Mouse (Mus musculus) kidney, embryonic 15.5 days (tissue): ENCODE measurements around the gene Gm42372. TPM values are rescaled to one million over a fixed set of nuclear protein-coding genes. Genes with fewer than 3 reads are reported as not detected.

ENCODE experiments used
- ATAC-seq: fragments of 200-750 bp; cut with Nextera tagmentation; replicated peaks from 2 replicates; pipeline ENCODE4 v1.8.0; 2017; ENCODE audit warnings: moderate TSS enrichment; ENCODE audit not compliant: low FRiP score
- H3K27ac ChIP-seq: fragments of 300-500 bp; sonication (generic); 2 replicates; pipeline ENCODE4 v1.5.1; 2015; ENCODE audit warnings: mild to moderate bottlenecking, inconsistent platforms
- H3K27me3 ChIP-seq: fragments of 300-500 bp; sonication (generic); 2 replicates; pipeline ENCODE4 v1.6.1; 2015; ENCODE audit warnings: inconsistent platforms
- H3K36me3 ChIP-seq: fragments of 300-500 bp; sonication (generic); 2 replicates; pipeline ENCODE4 v1.6.1; 2015; ENCODE audit warnings: inconsistent platforms
- H3K4me1 ChIP-seq: fragments of 300-500 bp; sonication (generic); 2 replicates; pipeline ENCODE4 v1.6.1; 2015; ENCODE audit warnings: inconsistent platforms
- H3K4me2 ChIP-seq: fragments of 300-500 bp; sonication (generic); 2 replicates; pipeline ENCODE4 v1.6.1; 2015; ENCODE audit warnings: moderate library complexity, mild to moderate bottlenecking, inconsistent platforms
- H3K4me3 ChIP-seq: fragments of 300-500 bp; sonication (generic); replicated peaks from 2 replicates; pipeline ENCODE4 v1.5.1; 2015; ENCODE audit warnings: mild to moderate bottlenecking, inconsistent platforms
- H3K9ac ChIP-seq: fragments of 300-500 bp; sonication (generic); 2 replicates; pipeline ENCODE4 v1.6.1; 2015; ENCODE audit warnings: mild to moderate bottlenecking, inconsistent platforms
- H3K9me3 ChIP-seq: fragments of 300-500 bp; sonication (generic); replicated peaks from 2 replicates; pipeline ENCODE4 v1.6.1; 2016; ENCODE audit warnings: inconsistent platforms
- WGBS: fragments of 180-500 bp; shearing (Covaris S2); methylation state at CpG from one replicate; pipeline ENCODE4 v1.1.7; 2015; ENCODE audit warnings: mixed read lengths; 5-methylcytosine and 5-hydroxymethylcytosine counted together
- polyA plus RNA-seq: library from polyadenylated mRNA; unstranded; fragments of >200 nt; fragmentation: Nextera tagmentation; extraction: Ambion mirVana; gene quantifications from 2 replicates; pipeline ENCODE4 v1.2.1, GENCODE M21; 2015

Gene Gm42372
- polyA plus RNA-seq, 1 experiment from 2014 or later: 0.31 TPM

DNA sequence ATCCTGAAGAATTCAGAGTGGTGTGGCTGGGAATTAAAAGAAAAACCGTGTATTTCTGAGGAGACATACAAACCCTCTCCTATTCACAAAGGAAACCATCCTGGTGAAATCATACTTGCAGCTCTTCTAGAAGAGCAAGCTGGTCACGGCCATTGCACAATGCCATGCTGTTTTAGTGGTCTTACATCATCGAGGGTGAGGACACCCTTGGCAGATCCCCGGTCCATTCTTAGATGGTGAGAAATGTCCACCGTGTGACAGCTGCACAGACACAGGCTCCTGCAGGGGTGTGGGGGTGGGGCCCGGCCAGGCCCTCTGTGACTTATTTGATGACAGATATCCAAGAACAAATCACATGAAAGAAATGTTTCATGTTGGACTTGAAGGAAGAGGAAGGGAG is 8.9 kb upstream of the Gm42372 start:
- Histone ChIP-seq H3K4me1 (no peaks in the 10 kb centered on the region), H3K27me3 (no peaks in the 10 kb centered on the region), H3K36me3 (no peaks in the 10 kb centered on the region), H3K4me3 (no peak overlapping the region), H3K4me2 (no peak overlapping the region), H3K9ac (no peak overlapping the region), H3K27ac (no peak overlapping the region), H3K9me3 (no peaks in the 10 kb centered on the region)
- 61% methylated on average over 6 of the region's 6 CpGs for WGBS
- ATAC-seq: no peak

DNA sequence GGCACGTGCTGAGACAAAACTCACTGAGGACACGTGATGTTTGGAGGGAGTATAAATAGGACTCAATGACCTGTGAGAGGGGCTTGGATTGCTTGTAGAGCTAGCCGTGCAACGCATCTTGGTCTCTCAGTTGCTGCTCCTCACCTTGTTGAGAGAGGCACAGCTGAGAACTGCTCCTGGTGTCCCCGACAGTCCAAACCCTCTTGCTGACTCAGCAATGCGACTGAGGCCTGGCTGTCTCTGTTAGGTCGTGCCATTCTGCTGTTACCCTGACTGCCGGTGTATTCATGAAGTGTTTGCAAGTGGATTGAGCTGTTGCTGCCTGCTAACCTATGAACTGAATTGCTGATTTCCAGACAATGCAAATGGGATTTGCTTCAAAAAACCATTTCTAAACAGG is 6.6 kb upstream of the Gm42372 start:
- no peak overlapping the region for H3K9ac ChIP-seq
- no peaks in the 10 kb centered on the region for H3K36me3 ChIP-seq
- no peaks in the 10 kb centered on the region for H3K27me3 ChIP-seq
- no peaks in the 10 kb centered on the region for H3K9me3 ChIP-seq
- 41% methylated on average over 8 of the region's 8 CpGs for WGBS
- H3K4me2 ChIP-seq: no peak overlapping the region
- no peak overlapping the region for H3K4me3 ChIP-seq
- ATAC-seq: no peak
- peaks cover 11% of the 10 kb centered on the region for H3K4me1 ChIP-seq
- no peak overlapping the region for H3K27ac ChIP-seq

DNA sequence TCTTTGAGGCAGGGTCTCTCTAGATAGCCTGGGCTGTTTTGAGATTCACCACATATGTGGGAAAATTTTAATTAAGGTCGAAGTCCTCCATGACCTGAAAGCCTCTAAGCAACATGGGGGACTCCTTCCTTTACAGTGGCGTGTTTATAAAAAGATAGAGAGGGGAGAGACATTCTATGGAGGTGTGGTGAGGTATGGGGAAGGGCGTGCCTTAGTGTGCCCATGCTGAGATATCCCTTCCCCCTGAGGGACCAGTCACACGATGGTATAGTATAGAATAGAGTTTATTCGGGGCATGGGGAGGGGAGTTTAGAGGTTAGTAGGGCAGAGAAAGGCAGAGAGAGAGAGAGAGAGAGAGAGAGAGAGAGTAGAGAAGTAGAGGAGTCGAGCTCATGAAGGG is 4.7 kb upstream of the Gm42372 start:
- H3K4me2 ChIP-seq: no peak overlapping the region
- WGBS: 74% methylated on average over 6 of the region's 6 CpGs
- H3K9me3 ChIP-seq: no peaks in the 10 kb centered on the region
- no peak overlapping the region for H3K27ac ChIP-seq
- no peak overlapping the region for H3K9ac ChIP-seq
- ATAC-seq: no peak
- no peaks in the 10 kb centered on the region for H3K36me3 ChIP-seq
- H3K4me1 ChIP-seq: peaks cover 19% of the 10 kb centered on the region
- H3K4me3 ChIP-seq: no peak overlapping the region
- H3K27me3 ChIP-seq: no peaks in the 10 kb centered on the region; the same call in 1 of the 2 replicates

DNA sequence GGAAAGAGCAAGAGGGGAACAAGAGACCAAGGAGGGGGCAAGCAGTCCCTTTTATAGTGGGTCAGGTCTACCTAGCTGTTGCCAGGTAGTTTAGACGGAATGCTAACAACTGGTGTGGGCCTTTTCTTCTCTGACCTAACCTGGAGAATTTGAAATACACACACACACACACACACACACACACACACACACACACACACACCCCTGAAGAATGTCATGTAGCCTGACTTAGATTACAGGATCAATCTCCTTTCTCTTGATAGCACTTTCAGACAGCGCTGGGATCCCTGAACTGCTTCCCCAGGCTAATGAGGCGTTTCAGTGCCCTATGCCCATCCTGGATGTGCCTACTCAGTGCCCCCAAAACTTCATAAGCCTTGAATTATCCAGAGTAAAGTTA is 4.3 kb upstream of the Gm42372 start:
- H3K4me2 ChIP-seq: no peak overlapping the region
- H3K4me3 ChIP-seq: no peak overlapping the region
- WGBS: 82% methylated on average over 3 of the region's 3 CpGs
- H3K36me3 ChIP-seq: no peaks in the 10 kb centered on the region
- no peak overlapping the region for H3K9ac ChIP-seq
- ATAC-seq: no peak
- no peak overlapping the region for H3K27ac ChIP-seq
- peaks cover 22% of the 10 kb centered on the region for H3K4me1 ChIP-seq
- H3K27me3 ChIP-seq: no peaks in the 10 kb centered on the region; the same call in 1 of the 2 replicates
- H3K9me3 ChIP-seq: no peaks in the 10 kb centered on the region

DNA sequence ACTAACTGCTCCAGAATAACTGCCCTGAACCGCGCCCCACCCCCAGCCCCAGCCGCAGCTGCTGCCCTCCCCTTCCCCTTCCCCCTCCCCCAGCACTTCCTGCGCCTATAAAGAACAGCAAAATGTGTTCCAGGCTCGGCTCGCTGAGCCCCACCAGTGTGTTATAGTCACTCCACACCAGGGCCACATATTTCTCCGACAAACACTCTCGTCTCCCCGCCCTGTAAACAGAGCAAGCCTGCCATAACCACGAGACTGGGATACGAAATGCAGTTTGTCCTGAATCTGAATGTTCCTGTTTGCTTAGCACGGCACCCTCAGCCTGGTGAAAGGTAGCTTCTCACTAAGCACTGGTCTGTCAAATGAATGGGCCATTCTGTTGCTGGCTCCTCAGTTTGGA is 2.5 kb upstream of the Gm42372 start:
- Histone ChIP-seq H3K9me3 (no peaks in the 10 kb centered on the region), H3K36me3 (no peaks in the 10 kb centered on the region), H3K27ac (peak overlapping the region; percentile 79), H3K4me3 (peak overlapping the region; percentile 31), H3K4me2 (peak overlapping the region; percentile 56), H3K27me3 (no peaks in the 10 kb centered on the region; the same call in 1 of the 2 replicates), H3K4me1 (peaks cover 22% of the 10 kb centered on the region), H3K9ac (peak overlapping the region; percentile 35; the same call in 1 of the 2 replicates)
- peak; percentile 66 for ATAC-seq
- 6% methylated on average over 12 of the region's 12 CpGs for WGBS

DNA sequence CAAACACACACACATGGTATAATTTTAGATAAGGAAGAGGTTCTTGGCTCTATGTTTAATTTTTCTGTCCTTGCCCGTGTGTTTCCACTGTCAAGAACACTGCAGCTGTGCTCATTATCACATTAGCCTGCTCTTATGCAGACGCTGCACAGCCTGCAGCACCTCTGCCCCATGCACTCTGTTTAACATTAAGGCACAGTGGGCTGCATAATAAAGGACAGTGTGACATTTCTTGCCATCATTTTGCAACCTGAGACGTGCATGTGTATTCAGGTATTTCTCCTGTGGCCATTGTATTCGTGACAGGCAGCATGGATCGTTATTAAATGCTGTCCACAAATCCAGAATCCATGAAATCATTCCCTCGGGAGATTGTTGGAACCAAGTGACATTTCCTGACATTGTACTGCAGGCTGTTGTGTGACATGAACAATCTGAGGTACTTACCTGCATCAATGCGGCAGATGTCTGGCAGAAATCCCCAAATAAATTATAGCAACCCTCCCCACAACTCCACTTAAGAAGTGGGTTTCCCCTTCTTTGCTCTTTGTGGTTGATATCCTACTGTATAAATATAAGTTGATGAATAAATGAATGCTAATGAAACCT is 4.8 kb downstream of the Gm42372 start:
- no peaks in the 10 kb centered on the region for H3K9me3 ChIP-seq
- no peak overlapping the region for H3K4me3 ChIP-seq
- H3K9ac ChIP-seq: no peak overlapping the region
- H3K4me1 ChIP-seq: peaks cover 55% of the 10 kb centered on the region
- H3K27ac ChIP-seq: peak overlapping the region; percentile 62; the same call in 1 of the 2 replicates
- no peak for ATAC-seq
- WGBS: 30% methylated on average over 7 of the region's 7 CpGs
- no peaks in the 10 kb centered on the region for H3K36me3 ChIP-seq
- H3K27me3 ChIP-seq: no peaks in the 10 kb centered on the region; the same call in 1 of the 2 replicates
- H3K4me2 ChIP-seq: no peak overlapping the region

DNA sequence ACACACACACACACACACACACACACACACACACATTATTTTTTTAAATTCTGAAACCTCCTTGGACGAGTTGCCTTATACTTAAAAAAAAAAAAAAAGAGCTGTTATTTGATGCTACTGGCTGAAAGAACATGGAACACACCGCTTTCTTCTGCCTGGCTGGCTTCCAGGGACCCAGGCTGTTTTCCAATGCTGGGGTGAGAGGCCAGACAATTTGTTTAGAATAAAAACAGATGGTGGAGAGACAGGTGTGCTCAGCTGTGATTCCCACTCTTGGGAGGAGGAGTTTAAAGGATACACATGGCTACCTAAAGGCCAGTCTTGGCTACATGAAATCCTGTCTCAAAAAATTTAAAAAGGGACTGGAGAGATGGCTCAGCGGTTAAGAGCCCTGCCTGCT is 5.5 kb downstream of the Gm42372 start:
- Histone ChIP-seq H3K4me3 (no peak overlapping the region), H3K9me3 (no peaks in the 10 kb centered on the region), H3K4me2 (no peak overlapping the region), H3K36me3 (no peaks in the 10 kb centered on the region), H3K9ac (no peak overlapping the region), H3K27ac (peak overlapping the region; percentile 62), H3K27me3 (no peaks in the 10 kb centered on the region; the same call in 1 of the 2 replicates), H3K4me1 (peaks cover 52% of the 10 kb centered on the region)
- WGBS: 22% methylated on average over 3 of the region's 3 CpGs
- 0 out of 2 replicates have a peak, but pooled peaks have one; percentile 10 for ATAC-seq

DNA sequence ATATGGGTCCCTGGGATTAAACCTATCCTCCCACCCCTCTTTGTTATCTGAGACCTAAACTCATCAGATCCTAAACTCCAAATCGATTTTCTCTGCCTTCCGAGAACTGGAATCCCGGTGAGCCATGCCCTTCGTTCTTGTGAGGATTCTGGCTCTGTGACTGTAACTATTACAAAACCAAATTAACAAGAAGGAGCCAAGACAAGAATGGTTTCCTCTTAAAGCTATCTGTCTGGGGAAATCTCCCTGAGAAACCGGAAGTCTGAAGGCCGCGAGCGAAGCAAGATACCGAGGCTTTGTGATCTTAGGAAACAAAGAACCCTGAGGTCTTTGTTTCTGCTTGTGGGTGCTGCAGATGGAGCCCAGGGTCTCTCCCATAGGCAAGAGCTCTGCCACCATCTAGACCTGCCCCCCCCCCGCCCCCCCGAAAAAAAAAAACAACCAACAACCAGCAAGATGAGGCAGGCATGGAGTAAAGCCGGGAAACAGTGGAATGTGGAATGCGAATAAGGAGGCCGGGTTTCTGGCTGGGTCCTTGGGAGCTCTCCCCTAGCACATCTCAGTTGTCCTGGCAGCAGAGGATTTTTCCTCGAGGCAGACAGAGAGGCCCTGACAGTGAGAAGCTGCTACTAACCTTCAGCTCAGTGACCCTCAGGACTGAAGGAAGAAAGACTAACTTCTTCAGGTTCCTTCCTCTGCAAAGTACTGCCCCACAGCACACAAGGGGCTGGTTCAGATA is 7.3 kb downstream of the Gm42372 start:
- Histone ChIP-seq H3K36me3 (no peaks in the 10 kb centered on the region), H3K4me1 (peaks cover 59% of the 10 kb centered on the region), H3K4me2 (peak overlapping the region; percentile 20; the same call in 1 of the 2 replicates), H3K4me3 (no peak overlapping the region), H3K9ac (no peak overlapping the region), H3K27me3 (no peaks in the 10 kb centered on the region), H3K9me3 (no peaks in the 10 kb centered on the region), H3K27ac (peak overlapping the region; percentile 95)
- WGBS: 29% methylated on average over 15 of the region's 15 CpGs
- ATAC-seq: no peak

DNA sequence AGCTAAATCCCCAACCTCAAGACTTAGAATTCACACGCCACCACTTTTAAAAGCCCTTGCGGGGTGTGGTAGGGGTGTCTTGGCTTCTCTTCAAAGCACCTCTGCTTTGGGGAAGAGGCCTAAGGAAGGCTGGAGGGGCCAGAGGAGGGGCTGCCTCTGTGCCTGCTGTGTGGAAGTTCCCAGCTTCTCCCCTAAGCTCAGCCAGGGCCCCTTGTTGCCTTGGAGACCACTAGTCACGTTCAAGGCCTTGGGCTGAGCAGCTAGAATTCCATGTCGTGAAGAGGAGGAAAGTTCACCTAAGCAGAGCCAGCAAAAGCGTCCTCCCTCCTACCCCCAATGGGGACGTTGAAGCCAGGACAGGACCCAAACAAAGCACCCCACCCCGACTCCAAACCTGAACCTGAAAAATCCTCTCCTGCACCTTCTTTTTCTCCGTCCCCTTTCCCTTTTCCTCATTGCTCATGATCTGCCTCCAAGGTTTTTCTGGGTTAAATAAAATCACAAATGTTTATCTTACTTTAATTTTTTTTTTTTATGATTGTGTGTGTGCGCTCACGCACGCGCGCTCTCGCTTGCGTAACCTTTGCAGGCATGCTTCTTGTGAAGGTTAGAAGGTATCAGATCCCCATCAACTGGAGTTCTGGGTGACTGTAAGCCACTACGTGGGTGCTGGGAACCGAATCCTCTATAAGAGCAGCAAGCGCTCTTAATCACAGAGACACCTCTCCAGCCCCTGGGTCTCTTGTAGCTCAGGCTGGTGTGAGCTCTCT is 9.0 kb downstream of the Gm42372 start:
- no peaks in the 10 kb centered on the region for H3K27me3 ChIP-seq
- H3K27ac ChIP-seq: peak overlapping the region; percentile 95
- ATAC-seq: peak; percentile 85
- H3K9ac ChIP-seq: 0 out of 2 replicates have a peak overlapping the region, but pooled peaks have one; percentile 25
- peaks cover 7% of the 10 kb centered on the region; the same call in 1 of the 2 replicates for H3K36me3 ChIP-seq
- peak overlapping the region; percentile 45 for H3K4me2 ChIP-seq
- H3K9me3 ChIP-seq: no peaks in the 10 kb centered on the region
- H3K4me1 ChIP-seq: peaks cover 74% of the 10 kb centered on the region
- WGBS: 29% methylated on average over 18 of the region's 18 CpGs
- peak overlapping the region; percentile 12 for H3K4me3 ChIP-seq

DNA sequence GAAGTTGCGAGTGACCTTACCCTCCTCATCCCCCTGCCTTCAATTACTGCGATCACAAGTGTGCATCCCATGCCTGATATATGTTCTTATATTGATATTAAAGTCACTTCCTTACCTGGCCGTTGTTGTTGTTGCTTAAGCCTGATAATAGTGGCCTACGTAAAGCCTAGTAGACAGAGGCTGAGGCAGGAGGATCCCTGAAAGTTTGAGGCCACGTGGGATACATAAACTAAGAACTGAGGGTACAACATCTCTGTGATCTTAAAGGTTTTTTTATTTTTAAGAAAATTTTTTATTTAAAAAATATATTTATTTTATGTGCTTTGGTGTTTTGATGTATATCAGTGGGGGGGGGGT is 9.5 kb downstream of the Gm42372 start, which contains the start of gene Ccdc8:
TSS of gene Ccdc8 (plus strand) at position 258 of the 357 bp plus-strand sequence.
- 0 out of 2 replicates have a peak within 1 kb of the TSS, but pooled peaks have one; percentile 25 for H3K9ac ChIP-seq
- H3K27ac ChIP-seq: peak within 1 kb of the TSS; percentile 95
- H3K4me1 ChIP-seq: peaks cover 78% of the 10 kb centered on the region
- no peaks in the 10 kb centered on the region for H3K27me3 ChIP-seq
- no peaks in the 10 kb centered on the region for H3K9me3 ChIP-seq
- H3K36me3 ChIP-seq: peaks cover 13% of the 10 kb centered on the region
- peak within 1 kb of the TSS; percentile 65 for H3K4me3 ChIP-seq
- no peak for ATAC-seq
- H3K4me2 ChIP-seq: peak within 1 kb of the TSS; percentile 69
- 89% methylated on average over 5 of the region's 5 CpGs for WGBS

DNA sequence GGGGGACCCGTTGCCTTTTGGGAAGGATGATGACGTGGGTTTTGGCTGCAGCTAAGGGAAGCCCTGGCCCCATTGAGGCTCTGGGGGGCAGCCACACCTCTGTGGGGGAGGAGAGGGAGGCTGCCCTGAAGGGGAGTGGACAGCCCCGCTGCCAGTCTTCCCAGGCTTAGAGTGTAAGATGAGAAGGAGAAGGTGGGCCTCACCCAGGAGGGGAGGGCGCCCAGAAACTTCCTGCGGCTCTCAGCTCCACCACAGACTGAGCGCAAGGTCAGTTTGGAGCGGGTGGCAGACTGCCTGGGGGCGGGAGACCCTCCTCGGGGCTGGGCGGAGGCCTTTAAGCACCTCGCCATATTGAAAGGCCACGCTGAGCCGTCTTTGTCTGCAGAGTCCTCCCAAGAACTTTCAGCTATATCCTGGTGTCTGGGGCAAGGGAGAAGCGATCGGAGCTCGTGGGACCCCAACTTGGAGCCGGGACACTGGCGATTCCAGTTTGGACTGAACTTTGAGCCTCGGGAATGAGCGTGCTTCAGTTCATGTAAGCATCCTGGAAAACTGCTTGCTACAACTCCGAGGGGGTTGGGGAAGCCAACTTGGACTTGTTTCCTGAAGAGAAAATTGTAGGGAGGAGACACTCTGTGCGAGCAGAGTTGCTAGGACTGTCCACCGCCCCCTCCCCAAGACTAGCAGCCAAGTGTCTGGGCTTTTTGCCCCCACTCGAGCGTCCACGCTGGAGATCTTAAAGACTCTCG is 10.9 kb downstream of the Gm42372 start:
- peak overlapping the region; percentile 93 for H3K27ac ChIP-seq
- H3K36me3 ChIP-seq: peaks cover 27% of the 10 kb centered on the region
- WGBS: under 1% methylated on average over 27 of the region's 27 CpGs
- ATAC-seq: peak; percentile 95
- H3K9ac ChIP-seq: peak overlapping the region; percentile 77
- no peaks in the 10 kb centered on the region for H3K27me3 ChIP-seq
- peak overlapping the region; percentile 69 for H3K4me2 ChIP-seq
- H3K4me3 ChIP-seq: peak overlapping the region; percentile 65
- H3K9me3 ChIP-seq: no peaks in the 10 kb centered on the region
- H3K4me1 ChIP-seq: peaks cover 71% of the 10 kb centered on the region
